Mouse (Mus musculus) spleen, postnatal 36 days (tissue): Measurements from ENCODE around the gene Gm20388.
"Not testable (repeated sequence)": the region's sequence is repeated elsewhere in the genome, so short reads cannot be mapped to it uniquely, and the experiment has no call there.

ENCODE experiments used
- DNase-seq, 2 experiments: peaks; one replicate each; pipeline ENCODE4 v3.0.0; 2022; ENCODE audit warnings: low spot score in 2 of 2, mixed read lengths in 1 of 2

Gene Gm20388

GRCm38 (mm10) chr8:121421009-121421408, 1510.4 kb downstream of the Gm20388 start:
- no peak for DNase-seq

GRCm38 (mm10) chr8:121424080-121424479, 1513.4 kb downstream of the Gm20388 start:
- DNase-seq: no peak

DNA sequence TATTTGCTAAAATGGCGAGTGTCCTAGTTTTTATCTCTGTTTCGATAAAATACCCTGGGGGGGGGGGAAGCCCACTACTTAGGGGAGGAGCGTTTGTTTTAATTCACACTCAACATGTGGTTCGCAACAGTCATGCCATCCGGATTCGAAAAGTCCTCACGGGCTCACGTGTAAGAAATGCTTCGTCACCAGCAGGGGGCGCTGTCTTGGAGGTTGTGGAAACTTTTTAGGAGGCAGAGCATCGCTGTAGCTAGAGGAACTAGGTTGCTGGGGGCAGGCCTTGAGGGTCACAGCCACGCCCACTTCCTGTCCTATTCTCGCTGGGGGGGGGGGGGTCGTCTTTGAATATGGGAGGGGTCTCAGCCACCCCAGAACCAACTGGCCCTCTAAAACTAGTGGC, 1514.0 kb downstream of the Gm20388 start:
- no peak for DNase-seq

- DNase-seq: no peak
These were observed 1520.9 kb downstream of the Gm20388 start for GRCm38 (mm10) chr8:121431499-121431898.

DNA sequence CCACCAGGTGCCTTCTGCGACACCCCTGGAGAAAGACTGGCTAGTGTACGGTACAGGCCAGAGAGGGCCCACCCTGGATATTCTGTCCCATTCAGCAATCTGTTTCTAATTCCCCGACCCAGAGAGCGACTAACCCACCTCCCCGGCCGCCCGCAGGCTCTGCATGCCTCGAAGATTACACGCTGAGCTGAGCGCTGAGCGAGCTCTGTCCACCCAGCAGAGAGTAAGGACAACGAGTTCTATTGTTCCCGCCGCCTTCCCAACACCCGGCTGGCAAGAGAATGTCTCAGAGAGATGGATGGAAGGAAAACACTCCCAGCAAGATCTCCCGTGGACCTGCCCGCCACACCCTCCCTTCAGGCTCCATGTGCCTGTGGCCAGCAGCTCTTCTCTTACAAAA, 1522.8 kb downstream of the Gm20388 start:
- DNase-seq: no peak

DNA sequence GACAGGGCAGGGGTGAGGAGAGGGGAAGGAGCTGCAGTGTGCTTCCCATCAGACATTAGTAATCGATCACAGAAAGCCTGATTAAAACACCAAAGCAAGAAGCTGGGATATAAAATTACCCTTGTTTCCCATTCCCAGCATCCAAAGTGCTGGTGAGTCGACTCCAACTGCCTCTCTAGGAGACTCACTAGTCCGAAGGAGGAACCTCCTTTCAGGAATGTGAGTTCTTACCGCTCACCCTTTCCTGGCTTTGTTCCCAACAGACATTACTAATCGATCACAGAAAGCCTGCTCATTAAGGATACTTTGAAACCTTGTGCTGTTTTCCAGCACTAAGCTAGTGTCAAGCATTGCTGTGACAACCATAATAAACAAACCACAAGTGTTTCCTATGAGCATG, 1526.0 kb downstream of the Gm20388 start:
- DNase-seq: no peak

GRCm38 (mm10) chr8:121437506-121437905, 1526.9 kb downstream of the Gm20388 start:
- no peak for DNase-seq

DNA sequence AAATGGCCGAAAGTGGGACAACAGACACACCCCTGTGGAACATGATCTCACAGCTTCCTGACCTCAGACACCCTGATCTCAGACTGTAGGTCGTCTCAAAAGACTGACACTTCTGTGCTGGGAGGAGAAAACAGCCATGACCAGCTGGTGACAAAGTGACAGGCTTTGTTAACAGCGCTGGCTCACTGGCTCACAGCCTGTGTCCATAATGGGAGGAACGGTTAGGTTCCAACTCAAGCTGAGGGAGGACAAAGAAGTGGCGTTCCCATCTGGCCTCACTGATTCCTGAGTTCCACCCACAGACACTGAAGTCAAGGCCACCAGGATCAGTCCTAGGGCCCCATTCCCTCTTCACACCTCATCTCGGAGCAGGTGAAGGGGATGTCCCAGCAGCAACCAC, 1527.5 kb downstream of the Gm20388 start:
- no peak for DNase-seq

- no peak for DNase-seq
These were observed 1528.7 kb downstream of the Gm20388 start for GRCm38 (mm10) chr8:121439351-121439750.

DNA sequence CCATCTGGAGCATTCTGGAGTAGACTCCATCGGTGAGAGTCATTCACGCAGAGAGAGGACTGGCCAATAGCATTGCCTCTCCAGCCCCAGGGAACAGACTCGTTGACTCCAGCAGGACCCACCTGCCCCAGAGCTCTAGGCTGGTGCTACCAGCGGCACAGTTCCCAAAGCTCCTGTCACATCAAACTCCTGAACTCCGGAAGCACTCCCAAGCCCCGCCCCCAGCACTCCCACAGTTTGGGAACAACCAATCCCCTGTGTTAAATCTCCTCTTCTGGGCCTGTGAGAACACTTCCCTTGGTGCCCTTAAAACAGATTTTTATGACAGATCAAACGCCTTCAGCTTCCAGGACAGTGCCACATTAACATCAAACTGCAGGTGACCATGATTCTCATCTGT, 1532.7 kb downstream of the Gm20388 start:
- DNase-seq: no peak

DNA sequence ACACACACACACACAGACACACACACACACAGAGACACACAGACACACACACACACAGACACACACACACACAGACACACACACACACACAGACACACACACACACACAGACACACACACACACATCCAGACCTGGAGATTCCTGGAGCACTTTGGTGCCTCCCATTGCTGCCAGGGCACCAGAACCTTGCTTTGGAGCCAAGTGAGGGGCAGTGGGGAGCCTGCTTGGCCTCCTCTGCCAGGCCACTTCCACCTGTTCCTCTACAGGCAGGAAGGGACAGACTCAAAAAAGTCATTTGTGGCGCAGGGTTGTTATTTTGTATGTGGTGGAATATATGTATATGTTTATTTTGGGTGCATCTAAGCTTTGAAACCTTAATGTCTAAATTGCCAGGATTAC, 1533.9 kb downstream of the Gm20388 start:
- not testable (repeated sequence) for DNase-seq

- no peak for DNase-seq
These were observed 1534.4 kb downstream of the Gm20388 start for GRCm38 (mm10) chr8:121445027-121445471.

DNA sequence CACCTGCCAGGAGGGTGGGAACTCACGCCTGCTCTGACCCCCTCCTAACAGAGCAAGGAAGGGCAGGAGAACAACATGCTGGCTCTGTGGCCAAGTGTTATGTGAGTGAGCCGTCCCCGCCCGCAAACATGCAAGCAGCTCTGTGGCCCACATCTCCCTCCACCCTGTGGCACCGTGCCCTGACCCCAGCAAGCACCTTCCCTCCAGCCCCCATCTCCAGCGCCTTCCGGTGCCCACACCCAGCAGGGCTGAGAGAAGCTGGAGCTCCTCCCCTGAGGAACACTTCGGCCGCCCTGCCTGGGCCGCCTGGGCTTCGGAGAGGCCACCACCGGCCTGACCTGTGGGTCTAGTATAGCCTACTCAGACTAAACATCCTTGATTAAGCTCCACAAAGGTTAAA, 1535.5 kb downstream of the Gm20388 start:
- DNase-seq: no peak

DNA sequence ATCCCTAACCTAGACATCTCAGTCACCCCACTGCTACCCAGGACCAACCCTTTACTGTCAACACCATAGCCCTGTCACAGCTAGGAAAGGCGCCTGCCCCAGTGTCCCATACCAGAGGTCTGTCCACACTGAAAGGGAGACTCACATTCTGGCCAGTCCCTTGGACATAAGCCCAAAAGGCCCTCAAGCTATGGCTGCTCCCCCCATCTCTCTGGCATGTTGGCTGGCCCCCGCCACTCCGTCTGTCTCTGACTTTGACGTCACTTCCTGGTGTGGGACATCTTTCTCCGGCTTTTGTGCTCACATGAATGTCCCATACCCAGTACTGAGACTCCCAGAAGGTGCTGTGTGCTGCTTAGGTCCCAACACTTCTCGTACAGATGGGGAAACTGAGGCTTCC, 1536.2 kb downstream of the Gm20388 start:
- DNase-seq: no peak

GRCm38 (mm10) chr8:121450211-121450610, 1539.6 kb downstream of the Gm20388 start:
- DNase-seq: no peak

DNA sequence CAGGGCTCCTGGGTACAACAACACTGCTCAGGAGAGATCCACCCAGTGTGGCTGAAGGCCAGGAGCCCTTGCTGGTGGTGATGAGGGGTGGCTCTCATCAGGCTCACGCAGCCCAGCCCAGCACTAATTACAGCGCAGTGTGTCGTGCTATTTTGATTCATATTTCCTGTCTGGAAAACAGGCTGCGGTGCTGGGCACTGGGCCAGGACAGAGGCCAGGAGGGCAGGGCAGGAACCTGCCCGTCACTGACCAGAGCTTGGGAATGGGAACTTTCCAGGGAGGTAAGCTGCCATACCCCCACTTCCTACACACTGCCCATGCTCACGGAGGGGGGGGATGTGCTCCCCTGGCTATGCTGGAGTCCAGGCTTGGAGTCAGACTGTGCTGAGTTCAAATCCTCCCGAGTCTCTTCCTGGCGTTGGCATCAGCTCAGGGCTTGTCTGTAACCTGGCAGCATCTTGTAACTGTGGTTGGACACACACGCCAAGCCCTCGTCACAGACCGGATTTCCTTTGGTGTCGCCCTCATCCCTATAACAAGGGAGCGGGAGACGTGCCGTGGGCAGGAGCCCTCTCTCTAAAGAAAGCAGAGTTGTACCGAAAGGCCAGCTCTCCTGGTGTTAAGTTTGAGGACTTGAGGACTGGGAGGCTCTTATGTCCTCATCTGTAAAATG, 1540.9 kb downstream of the Gm20388 start:
- no peak for DNase-seq

- DNase-seq: no peak
These were observed 1544.1 kb downstream of the Gm20388 start for GRCm38 (mm10) chr8:121454737-121455136.

DNA sequence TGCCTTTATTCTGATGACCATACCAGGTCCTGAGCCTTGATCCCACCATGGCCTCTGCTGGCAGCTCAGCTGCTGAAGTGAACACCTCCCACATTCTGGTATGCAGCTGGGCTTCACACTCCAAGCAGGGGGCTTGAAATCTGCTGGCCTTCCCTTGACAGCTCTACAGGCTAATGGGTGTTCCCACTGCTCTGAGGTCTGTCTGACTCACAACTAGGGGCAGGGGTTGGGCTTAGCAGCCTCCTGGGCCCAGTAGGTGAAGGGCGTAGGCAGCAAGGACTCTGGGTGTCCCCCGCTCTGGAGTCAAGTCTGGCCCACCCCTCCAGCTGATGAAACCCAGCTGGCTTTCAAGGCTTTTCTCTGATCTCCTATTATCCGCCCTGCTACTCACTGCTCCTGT, 1550.6 kb downstream of the Gm20388 start:
- no peak for DNase-seq

- DNase-seq: no peak
These were observed 1551.5 kb downstream of the Gm20388 start for GRCm38 (mm10) chr8:121462092-121462491.

GRCm38 (mm10) chr8:121468083-121469071, 1557.7 kb downstream of the Gm20388 start:
- no peak for DNase-seq

DNA sequence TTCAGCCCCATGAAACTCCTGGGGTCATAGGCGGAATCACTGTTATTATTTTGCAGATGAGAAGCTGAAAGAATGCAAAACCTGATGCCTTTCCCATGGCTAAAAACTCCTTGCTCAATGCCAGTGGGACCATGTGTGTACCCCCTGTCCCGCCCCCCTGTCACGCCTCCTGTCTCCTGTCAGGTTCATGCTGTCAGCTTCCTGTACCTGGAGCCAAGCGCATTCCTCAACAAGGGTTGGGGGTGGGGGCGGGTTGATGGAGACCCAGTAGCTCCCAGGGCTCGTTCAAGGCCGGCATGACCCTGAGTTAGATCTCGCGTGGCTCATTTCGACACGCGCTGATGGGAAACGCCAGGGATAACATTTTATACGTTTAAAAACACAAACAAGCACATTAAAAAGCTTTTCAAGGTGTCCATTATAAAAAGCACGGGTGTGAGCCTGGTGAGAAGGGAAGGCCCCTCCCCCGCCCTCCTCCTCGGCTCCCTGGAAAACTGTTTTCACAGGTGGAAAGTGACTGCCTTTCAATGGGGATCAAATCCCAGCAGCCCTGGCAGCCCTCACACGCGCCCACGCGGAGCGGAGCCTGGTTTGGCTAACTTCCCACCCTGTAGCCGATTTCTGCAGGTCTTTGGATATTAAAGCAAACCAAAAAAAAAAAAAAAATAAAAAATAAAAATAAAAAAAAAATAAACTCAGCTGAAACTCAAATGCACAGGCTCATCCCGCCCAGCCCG, 1563.7 kb downstream of the Gm20388 start:
- DNase-seq: no peak

DNA sequence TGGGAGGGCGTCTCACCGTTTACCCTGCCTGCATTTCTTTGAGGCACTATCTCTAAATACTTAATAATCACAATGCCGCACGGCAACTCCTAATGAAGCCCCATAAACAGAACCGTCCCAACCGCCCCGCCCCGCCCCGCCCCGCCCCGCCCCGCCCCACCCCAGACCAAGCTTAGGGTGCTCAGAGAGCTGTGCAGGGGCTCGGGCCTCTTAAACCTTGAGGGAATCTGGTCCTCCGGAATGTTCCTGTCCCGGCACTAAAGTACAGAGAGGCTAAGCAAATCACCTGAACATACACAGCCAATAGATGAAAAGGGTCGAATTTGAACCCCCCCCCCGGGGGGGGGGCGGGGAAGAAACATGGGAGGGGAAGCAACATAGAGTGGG, 1564.2 kb downstream of the Gm20388 start:
- DNase-seq: no peak
